Mouse (Mus musculus): ENCODE data around the gene Zscan21. TPM values are rescaled to one million over a fixed set of nuclear protein-coding genes. Genes with fewer than 3 reads are reported as not detected.
"Not testable (repeated sequence)": the region's sequence is repeated elsewhere in the genome, so short reads cannot be mapped to it uniquely, and the experiment has no call there.

The Zscan21 gene
- polyA plus RNA-seq, 1 experiment = 63.8 TPM

GRCm38 (mm10) chr5:138086842-138087241, 29.9 kb upstream of the Zscan21 start:
- no peak for DNase-seq (ENCODE audit: low read depth)
- no peak for TF ChIP-seq POLR2A (IDR thresholded peaks at IDR 0.05; ENCODE audit: borderline replicate concordance, extremely low read depth, insufficient read depth, insufficient read length, poor library complexity, severe bottlenecking)
- no peak for TF ChIP-seq CTCF (IDR thresholded peaks at IDR 0.05; ENCODE audit: borderline replicate concordance, extremely low read depth, insufficient read depth, insufficient read length)

- TF ChIP-seq POLR2A (IDR thresholded peaks at IDR 0.05; ENCODE audit: borderline replicate concordance, extremely low read depth, insufficient read depth, insufficient read length, poor library complexity, severe bottlenecking) = no peak
- no peak for TF ChIP-seq CTCF (IDR thresholded peaks at IDR 0.05; ENCODE audit: borderline replicate concordance, extremely low read depth, insufficient read depth, insufficient read length)
Observed at GRCm38 (mm10) chr5:138088366-138088765, 28.3 kb upstream of the Zscan21 start.

GRCm38 (mm10) chr5:138089108-138089551, 27.6 kb upstream of the Zscan21 start:
- TF ChIP-seq CTCF (IDR thresholded peaks at IDR 0.05; ENCODE audit: borderline replicate concordance, extremely low read depth, insufficient read depth, insufficient read length) (no peak), POLR2A (IDR thresholded peaks at IDR 0.05; ENCODE audit: borderline replicate concordance, extremely low read depth, insufficient read depth, insufficient read length, poor library complexity, severe bottlenecking) (no peak)
- DNase-seq (ENCODE audit: low read depth) = no peak

More at GRCm38 (mm10) chr5:138088366-138088765, 28.3 kb upstream of the Zscan21 start:
- no peak for DNase-seq (ENCODE audit: low read depth)

- TF ChIP-seq CTCF (IDR thresholded peaks at IDR 0.05; ENCODE audit: borderline replicate concordance, extremely low read depth, insufficient read depth, insufficient read length) (peak; percentile 46; the same call in 1 of the 2 replicates), POLR2A (IDR thresholded peaks at IDR 0.05; ENCODE audit: borderline replicate concordance, extremely low read depth, insufficient read depth, insufficient read length, poor library complexity, severe bottlenecking) (no peak)
- peak; percentile 11 for DNase-seq (ENCODE audit: low read depth)
Observed at GRCm38 (mm10) chr5:138090271-138090670, 26.4 kb upstream of the Zscan21 start.

GRCm38 (mm10) chr5:138090737-138091136, 26.0 kb upstream of the Zscan21 start:
- TF ChIP-seq CTCF (IDR thresholded peaks at IDR 0.05; ENCODE audit: borderline replicate concordance, extremely low read depth, insufficient read depth, insufficient read length) = no peak
- TF ChIP-seq POLR2A (IDR thresholded peaks at IDR 0.05; ENCODE audit: borderline replicate concordance, extremely low read depth, insufficient read depth, insufficient read length, poor library complexity, severe bottlenecking) = no peak

GRCm38 (mm10) chr5:138092771-138093170, 23.9 kb upstream of the Zscan21 start:
- no peak for DNase-seq (ENCODE audit: low read depth)
- TF ChIP-seq POLR2A (IDR thresholded peaks at IDR 0.05; ENCODE audit: borderline replicate concordance, extremely low read depth, insufficient read depth, insufficient read length, poor library complexity, severe bottlenecking) = no peak

More at GRCm38 (mm10) chr5:138090737-138091136, 26.0 kb upstream of the Zscan21 start:
- no peak for DNase-seq (ENCODE audit: low read depth)

- DNase-seq (ENCODE audit: low read depth) = no peak
- TF ChIP-seq POLR2A (IDR thresholded peaks at IDR 0.05; ENCODE audit: borderline replicate concordance, extremely low read depth, insufficient read depth, insufficient read length, poor library complexity, severe bottlenecking) (no peak), CTCF (IDR thresholded peaks at IDR 0.05; ENCODE audit: borderline replicate concordance, extremely low read depth, insufficient read depth, insufficient read length) (no peak)
Observed at GRCm38 (mm10) chr5:138094474-138094873, 22.2 kb upstream of the Zscan21 start.

GRCm38 (mm10) chr5:138104976-138105375, 11.7 kb upstream of the Zscan21 start:
- TF ChIP-seq CTCF (IDR thresholded peaks at IDR 0.05; ENCODE audit: borderline replicate concordance, extremely low read depth, insufficient read depth, insufficient read length) = no peak
- no peak for TF ChIP-seq POLR2A (IDR thresholded peaks at IDR 0.05; ENCODE audit: borderline replicate concordance, extremely low read depth, insufficient read depth, insufficient read length, poor library complexity, severe bottlenecking)
- no peak for DNase-seq (ENCODE audit: low read depth)

- TF ChIP-seq CTCF (IDR thresholded peaks at IDR 0.05; ENCODE audit: borderline replicate concordance, extremely low read depth, insufficient read depth, insufficient read length) (no peak), POLR2A (IDR thresholded peaks at IDR 0.05; ENCODE audit: borderline replicate concordance, extremely low read depth, insufficient read depth, insufficient read length, poor library complexity, severe bottlenecking) (no peak)
- no peak for DNase-seq (ENCODE audit: low read depth)
Observed at GRCm38 (mm10) chr5:138107130-138107529, 9.6 kb upstream of the Zscan21 start.

GRCm38 (mm10) chr5:138109847-138110396, 6.8 kb upstream of the Zscan21 start:
- not testable (repeated sequence) for DNase-seq (ENCODE audit: low read depth)

GRCm38 (mm10) chr5:138117199-138118015, 704 bp downstream of the Zscan21 start:
- no peak for TF ChIP-seq POLR2A (IDR thresholded peaks at IDR 0.05; ENCODE audit: borderline replicate concordance, extremely low read depth, insufficient read depth, insufficient read length, poor library complexity, severe bottlenecking)
- no peak for TF ChIP-seq CTCF (IDR thresholded peaks at IDR 0.05; ENCODE audit: borderline replicate concordance, extremely low read depth, insufficient read depth, insufficient read length)
- no peak for DNase-seq (ENCODE audit: low read depth)

- TF ChIP-seq CTCF (IDR thresholded peaks at IDR 0.05; ENCODE audit: borderline replicate concordance, extremely low read depth, insufficient read depth, insufficient read length) (no peak), POLR2A (IDR thresholded peaks at IDR 0.05; ENCODE audit: borderline replicate concordance, extremely low read depth, insufficient read depth, insufficient read length, poor library complexity, severe bottlenecking) (no peak)
- DNase-seq (ENCODE audit: low read depth) = no peak
Observed at GRCm38 (mm10) chr5:138118041-138118440, 1.3 kb downstream of the Zscan21 start.
